Mouse (Mus musculus): Measurements from ENCODE around the gene Sva.

Gene Sva

DNA sequence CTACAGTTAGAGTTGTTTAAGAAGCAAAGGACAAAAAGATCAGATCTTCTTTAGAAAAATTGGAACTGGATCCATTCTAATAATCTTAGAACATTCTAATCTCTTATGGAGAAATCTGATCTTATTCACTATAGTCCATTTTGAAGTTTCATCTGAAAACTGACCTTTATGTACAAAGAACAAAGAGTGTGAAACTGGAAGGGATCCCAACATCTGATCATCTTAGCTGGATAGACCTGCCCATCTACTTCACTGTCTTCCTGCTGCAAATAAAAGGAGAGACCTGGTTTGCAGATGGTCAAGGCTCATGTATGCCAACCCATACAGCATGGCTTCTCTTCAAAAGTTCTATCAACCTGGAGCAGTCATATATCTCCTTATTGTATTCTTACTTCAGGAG, at the start of gene Sva:
Gene Sva, plus strand, starts transcription at position 301 of the 400 bp plus-strand sequence.
- in situ Hi-C loops (cut with MboI, MseI), result no loop called here

Measured in T-helper 1 cell (primary cell).